In genomic region chr1:144199538-144199937, GRCm38 (mm10) we compare ENCODE assay signal across 22 mouse cellular contexts. TPM values are rescaled to one million over a fixed set of nuclear protein-coding genes. Genes with fewer than 3 reads are reported as not detected.
"Had no signal": no experiment of that assay in that cellular context is flagged by ENCODE, and none has a peak within 500 bp of the region (broad histone marks: within the 10 kb centered on the region; RNA-seq: fewer than 3 reads in every experiment).

No protein-coding gene starts in this region.

- H3K4me3 ChIP-seq: midbrain, embryonic 10.5 days; midbrain, embryonic 12.5 days; myocyte; neural tube, embryonic 12.5 days had no signal

- H3K9ac ChIP-seq: lung, embryonic 14.5 days; midbrain, embryonic 12.5 days; neural tube, embryonic 12.5 days had no signal

- ATAC-seq: midbrain, embryonic 16.5 days had no signal

- H3K36me3 ChIP-seq: midbrain, embryonic 10.5 days; midbrain, embryonic 12.5 days; neural tube, embryonic 12.5 days had no signal

- H3K4me2 ChIP-seq: lung, embryonic 14.5 days; midbrain, embryonic 12.5 days; neural tube, embryonic 12.5 days had no signal

- H3K4me1 ChIP-seq: midbrain, embryonic 10.5 days; midbrain, embryonic 12.5 days; neural tube, embryonic 12.5 days had no signal

- DNase-seq: lung, adult 18-20 months; lung, embryonic 14.5 days; lung, postnatal 10 days; lung, postnatal 4 days; midbrain, embryonic 14.5 days; right cerebral cortex, adult 18-20 months; right cerebral cortex, postnatal 25 days; right cerebral cortex, postnatal 4 days; spleen, adult 18-20 months; thymus, adult 18-20 months; thymus, postnatal 14 days; thymus, postnatal 36 days had no signal

- H3K27ac ChIP-seq: midbrain, embryonic 10.5 days; midbrain, embryonic 12.5 days; neural tube, embryonic 12.5 days had no signal

- H3K9me3 ChIP-seq: midbrain, embryonic 10.5 days; midbrain, embryonic 12.5 days; neural tube, embryonic 12.5 days had no signal

- H3K27me3 ChIP-seq: midbrain, embryonic 12.5 days; neural tube, embryonic 12.5 days had no signal

RNA-seq across cellular contexts. Expression of gene Rgs13, which starts 22.4 kb away (rescaled TPM):
- total RNA-seq: megakaryocyte, adult 5-6 weeks; megakaryocyte-erythroid progenitor cell, adult 5-6 weeks had no signal
- polyA plus RNA-seq: liver, embryonic 16.5 days; lung, embryonic 14.5 days; myocyte had no signal

RNA-seq across cellular contexts. Expression of gene Rgs1, which starts 49.5 kb away (rescaled TPM):
- polyA plus RNA-seq: midbrain, embryonic 10.5 days; midbrain, embryonic 12.5 days; midbrain, embryonic 16.5 days; myocyte; neural tube, embryonic 12.5 days; neural tube, embryonic 14.5 days; stomach, embryonic 14.5 days had no signal
